ENCODE assay signal across 25 mouse cellular contexts in genomic region chr12:79408677-79409076, GRCm38 (mm10).
DNase-seq lines count a peak whose midpoint lies in the region; ATAC-seq and TF ChIP-seq lines count a peak whose summit lies in the region.
"Had no signal": no experiment of that assay in that cellular context is flagged by ENCODE, and none has a peak within 500 bp of the region (broad histone marks: within the 10 kb centered on the region; RNA-seq: fewer than 3 reads in every experiment).

No protein-coding gene starts in this region.

- H3K9ac ChIP-seq in lung, embryonic 15.5 days, result no peak overlapping the region
- no peak overlapping the region for H3K9ac ChIP-seq in stomach, embryonic 15.5 days
- H3K9ac ChIP-seq in forebrain, embryonic 12.5 days, result no peak overlapping the region
- H3K9ac ChIP-seq: forebrain, embryonic 15.5 days; heart, embryonic 13.5 days; hindbrain, embryonic 14.5 days had no signal

- 33% methylated on average over 2 of the region's 2 CpGs for WGBS in lung, embryonic 15.5 days
- 52% methylated on average over 2 of the region's 2 CpGs for whole genome bisulfite sequencing in stomach, embryonic 15.5 days
- WGBS in forebrain, embryonic 12.5 days, result 61% methylated on average over 2 of the region's 2 CpGs

- TF ChIP-seq POLR2A in embryonic fibroblast, embryonic 13.5 days (IDR thresholded peaks at IDR 0.05; ENCODE audit: low read depth, low read length), result no peak

- no peaks in the 10 kb centered on the region for H3K9me3 ChIP-seq in lung, embryonic 15.5 days
- H3K9me3 ChIP-seq in stomach, embryonic 15.5 days, result no peaks in the 10 kb centered on the region
- no peaks in the 10 kb centered on the region for H3K9me3 ChIP-seq in forebrain, embryonic 12.5 days
- H3K9me3 ChIP-seq: forebrain, embryonic 15.5 days; G1E; heart, embryonic 10.5 days; heart, embryonic 13.5 days had no signal

- TF ChIP-seq CTCF in embryonic fibroblast, embryonic 13.5 days (IDR thresholded peaks at IDR 0.05; ENCODE audit: borderline replicate concordance, insufficient read depth, low read length), result no peak

- peak overlapping the region; percentile 65 for H3K27ac ChIP-seq in lung, embryonic 15.5 days
- peak overlapping the region; percentile 49; the same call in 1 of the 2 replicates for H3K27ac ChIP-seq in embryonic fibroblast, embryonic 13.5 days (ENCODE audit: insufficient read depth, low read length)
- H3K27ac ChIP-seq in stomach, embryonic 15.5 days, result peak overlapping the region; percentile 54; the same call in 1 of the 2 replicates
- H3K27ac ChIP-seq in forebrain, embryonic 12.5 days, result no peak overlapping the region
- H3K27ac ChIP-seq: forebrain, embryonic 15.5 days; heart, adult 2 months; heart, embryonic 10.5 days; heart, embryonic 13.5 days; hindbrain, embryonic 14.5 days; hindbrain, postnatal 0 days had no signal

- no peak overlapping the region for H3K4me2 ChIP-seq in lung, embryonic 15.5 days
- no peak overlapping the region for H3K4me2 ChIP-seq in stomach, embryonic 15.5 days
- H3K4me2 ChIP-seq in forebrain, embryonic 12.5 days, result no peak overlapping the region
- H3K4me2 ChIP-seq: forebrain, embryonic 15.5 days; heart, embryonic 13.5 days; hindbrain, embryonic 14.5 days had no signal

- DNase-seq in lung, adult 18-20 months, result no peak
- no peak for DNase-seq in frontal cortex, postnatal 25 days (ENCODE audit: low spot score in 2 of 2)
- DNase-seq: adrenal gland, postnatal 10 days; adrenal gland, postnatal 36 days; B cell, adult 2 months; cerebellum, adult 18-20 months; cerebellum, adult 9-10 months; cerebellum, postnatal 14 days; gastrocnemius, postnatal 10 days; gastrocnemius, postnatal 36 days; heart, adult 2 months; heart, postnatal 14 days; heart, postnatal 4 days had no signal

- H3K27me3 ChIP-seq in lung, embryonic 15.5 days, result no peaks in the 10 kb centered on the region
- H3K27me3 ChIP-seq in stomach, embryonic 15.5 days (replicated peaks), result no peaks in the 10 kb centered on the region
- no peaks in the 10 kb centered on the region for H3K27me3 ChIP-seq in forebrain, embryonic 12.5 days
- H3K27me3 ChIP-seq: CH12.LX; forebrain, embryonic 15.5 days; heart, embryonic 13.5 days; Patski had no signal

- peaks cover 15% of the 10 kb centered on the region for H3K4me1 ChIP-seq in lung, embryonic 15.5 days
- peaks cover 4% of the 10 kb centered on the region for H3K4me1 ChIP-seq in embryonic fibroblast, embryonic 13.5 days (ENCODE audit: control insufficient read depth, insufficient read depth, low read length)
- H3K4me1 ChIP-seq in stomach, embryonic 15.5 days, result no peaks in the 10 kb centered on the region
- peaks cover 4% of the 10 kb centered on the region; the same call in 1 of the 2 replicates for H3K4me1 ChIP-seq in forebrain, embryonic 12.5 days
- H3K4me1 ChIP-seq: forebrain, embryonic 15.5 days; heart, embryonic 10.5 days had no signal

- H3K36me3 ChIP-seq in lung, embryonic 15.5 days, result no peaks in the 10 kb centered on the region
- no peaks in the 10 kb centered on the region for H3K36me3 ChIP-seq in stomach, embryonic 15.5 days
- H3K36me3 ChIP-seq in forebrain, embryonic 12.5 days (replicated peaks), result no peaks in the 10 kb centered on the region
- H3K36me3 ChIP-seq: forebrain, embryonic 15.5 days; G1E; heart, embryonic 10.5 days; heart, embryonic 13.5 days had no signal

- no peak; the same call in 1 of the 2 replicates for ATAC-seq in lung, embryonic 15.5 days (ENCODE audit: borderline replicate concordance, extremely low read depth, low FRiP score, low TSS enrichment)
- no peak for ATAC-seq in stomach, embryonic 15.5 days (ENCODE audit: insufficient read depth, low FRiP score, low read depth)
- no peak for ATAC-seq in forebrain, embryonic 12.5 days (ENCODE audit: low FRiP score)
- ATAC-seq: forebrain, embryonic 15.5 days; hindbrain, postnatal 0 days; Patski had no signal

- no peak overlapping the region for H3K4me3 ChIP-seq in lung, embryonic 15.5 days
- no peak overlapping the region for H3K4me3 ChIP-seq in embryonic fibroblast, embryonic 13.5 days (ENCODE audit: insufficient read depth, low read length)
- no peak overlapping the region for H3K4me3 ChIP-seq in stomach, embryonic 15.5 days (replicated peaks)
- no peak overlapping the region for H3K4me3 ChIP-seq in forebrain, embryonic 12.5 days (replicated peaks)
- H3K4me3 ChIP-seq: forebrain, embryonic 15.5 days; heart, adult 2 months; heart, embryonic 10.5 days; heart, embryonic 13.5 days had no signal
